Mouse (Mus musculus): ENCODE data around the gene Gde1.

- TF ChIP-seq CTCF (IDR thresholded peaks at IDR 0.05; ENCODE audit: borderline replicate concordance, insufficient read depth, low read length) (no peak), POLR2A (IDR thresholded peaks at IDR 0.05; ENCODE audit: low read depth, low read length) (no peak)
Observed at GRCm38 (mm10) chr7:118718066-118718465, 12.5 kb upstream of the Gde1 start.

All from embryonic fibroblast, embryonic 13.5 days (primary cell).